Mouse (Mus musculus) heart, adult 2 months (tissue): Measurements from ENCODE around the gene Otud4. TPM values are rescaled to one million over a fixed set of nuclear protein-coding genes. Genes with fewer than 3 reads are reported as not detected.

Experiments used
- DNase-seq, 2 experiments: peaks; one replicate each; pipeline ENCODE4 v3.0.0; 2021
- H3K27ac ChIP-seq: fragments of 200-600 bp; 2 replicates; pipeline ENCODE4 v1.8.1; 2022
- H3K27me3 ChIP-seq: fragments of 200-500 bp; 2 replicates; pipeline ENCODE4 v1.6.1; 2012; ENCODE audit warnings: mild to moderate bottlenecking, low read length, inconsistent platforms, mixed read lengths; ENCODE audit not compliant: control insufficient read depth, insufficient read depth
- H3K36me3 ChIP-seq: fragments of 200-500 bp; 2 replicates; pipeline ENCODE4 v1.6.1; 2012; ENCODE audit warnings: low read length, inconsistent platforms; ENCODE audit not compliant: control insufficient read depth, insufficient read depth
- H3K4me1 ChIP-seq: fragments of 200-500 bp; 2 replicates; pipeline ENCODE4 v1.6.1; 2011; ENCODE audit warnings: low read length; ENCODE audit not compliant: control insufficient read depth, insufficient read depth
- H3K4me3 ChIP-seq: fragments of 200-600 bp; 2 replicates; pipeline ENCODE4 v1.8.1; 2022
- H3K79me2 ChIP-seq: fragments of 200-500 bp; replicated peaks from 2 replicates; pipeline ENCODE4 v1.6.1; 2012; ENCODE audit warnings: mild to moderate bottlenecking, inconsistent platforms, low read length, moderate library complexity, mixed read lengths; ENCODE audit not compliant: control insufficient read depth, insufficient read depth
- H3K9ac ChIP-seq: fragments of 200-500 bp; 2 replicates; pipeline ENCODE4 v1.6.1; 2012; ENCODE audit warnings: low read depth, mild to moderate bottlenecking, control low read depth, inconsistent platforms, low read length, mixed read lengths
- CTCF ChIP-seq: fragments of 200-600 bp; IDR thresholded peaks from 2 replicates; pipeline ENCODE4 v1.8.1; 2022; ENCODE audit warnings: antibody characterized with exemption, mild to moderate bottlenecking, moderate library complexity
- EP300 ChIP-seq: fragments of 200-500 bp; IDR thresholded peaks from 2 replicates; pipeline ENCODE4 v1.6.1; 2011; ENCODE audit warnings: low read depth, low read length, control low read depth; ENCODE audit not compliant: insufficient read depth
- POLR2A ChIP-seq: fragments of 200-500 bp; IDR thresholded peaks from 2 replicates; pipeline ENCODE4 v1.6.1; 2011; ENCODE audit warnings: mild to moderate bottlenecking, low read depth, low read length, control low read depth; ENCODE audit not compliant: insufficient read depth
- WGBS: fragments of 180-500 bp; shearing (Covaris S2); methylation state at CpG from one replicate; pipeline ENCODE4 v1.1.7; 2018; 5-methylcytosine and 5-hydroxymethylcytosine counted together
- intact Hi-C: fragments of 180-260 bp; cut with DNase I; formaldehyde crosslinking; loops from one replicate; pipeline ENCODE4 v1.15.1; 2025
- polyA plus RNA-seq: library from polyadenylated mRNA; depleted of rRNA; stranded (reverse); fragments of >200 nt; gene quantifications from 2 replicates; pipeline ENCODE4 v1.2.3, GENCODE M21; 2012
- total RNA-seq, 2 experiments: library from RNA; stranded (reverse); gene quantifications; 2 replicates each; pipeline ENCODE4 v1.2.3; 2021

Gene Otud4
- total and polyA plus RNA-seq, 3 experiments = 19.1 to 49.0 (median 43.9) TPM

- DNase-seq = no peak
- no peak overlapping the region for H3K4me3 ChIP-seq
- H3K79me2 ChIP-seq = no peaks in the 10 kb centered on the region
- intact Hi-C loops = no loop called here
- peaks cover 2% of the 10 kb centered on the region for H3K4me1 ChIP-seq
- no peaks in the 10 kb centered on the region for H3K27me3 ChIP-seq
- H3K36me3 ChIP-seq = no peaks in the 10 kb centered on the region
- no peak for TF ChIP-seq EP300
- TF ChIP-seq POLR2A = no peak
- TF ChIP-seq CTCF = no peak
- no peak overlapping the region for H3K27ac ChIP-seq
- no peak overlapping the region for H3K9ac ChIP-seq
These were observed 29.1 kb upstream of the Otud4 start for GRCm38 (mm10) chr8:79610268-79610667.

DNA sequence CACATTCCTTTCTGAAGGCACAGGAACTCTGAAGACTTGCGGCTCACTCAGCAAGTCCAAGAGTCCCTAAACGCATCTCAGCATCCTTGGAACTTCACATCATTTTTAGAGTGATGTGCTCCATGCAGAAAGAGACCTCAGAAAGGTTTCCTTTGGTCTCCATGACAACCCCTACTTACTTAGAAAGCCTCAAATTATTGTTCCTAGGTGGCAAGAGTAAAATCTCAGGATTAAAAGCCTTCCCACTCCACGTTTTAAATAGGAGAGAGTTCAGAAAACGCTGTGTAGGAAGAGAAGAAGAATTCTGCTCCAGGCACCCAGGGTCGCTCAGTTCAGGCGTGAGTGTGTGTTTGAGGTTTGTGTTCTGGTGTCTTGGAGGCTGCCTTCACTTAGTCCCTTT, 27.1 kb upstream of the Otud4 start:
- H3K36me3 ChIP-seq = no peaks in the 10 kb centered on the region
- intact Hi-C loops = no loop called here

GRCm38 (mm10) chr8:79612965-79613364, 26.5 kb upstream of the Otud4 start:
- Histone ChIP-seq H3K4me1 (peaks cover 2% of the 10 kb centered on the region), H3K36me3 (no peaks in the 10 kb centered on the region), H3K9ac (no peak overlapping the region), H3K27me3 (no peaks in the 10 kb centered on the region), H3K79me2 (no peaks in the 10 kb centered on the region), H3K27ac (no peak overlapping the region), H3K4me3 (no peak overlapping the region)
- intact Hi-C loops = no loop called here
- TF ChIP-seq POLR2A = no peak
- 0 out of 2 replicates have a peak, but pooled peaks have one; percentile 16 for TF ChIP-seq CTCF
- TF ChIP-seq EP300 = no peak
- peak in 1 of 2 experiments; percentile 26 for DNase-seq
- 2% methylated on average over 5 of the region's 5 CpGs for WGBS

More for the DNA sequence above, 27.1 kb upstream of the Otud4 start:
- Histone ChIP-seq H3K27ac (no peak overlapping the region), H3K79me2 (no peaks in the 10 kb centered on the region), H3K27me3 (no peaks in the 10 kb centered on the region), H3K9ac (no peak overlapping the region), H3K4me3 (no peak overlapping the region), H3K4me1 (peaks cover 2% of the 10 kb centered on the region)
- DNase-seq = no peak
- TF ChIP-seq EP300 (no peak), POLR2A (no peak), CTCF (no peak)
- 60% methylated on average over 6 of the region's 6 CpGs for WGBS

GRCm38 (mm10) chr8:79615741-79616350, 23.6 kb upstream of the Otud4 start:
- intact Hi-C loops = no loop called here
- no peaks in the 10 kb centered on the region for H3K27me3 ChIP-seq
- H3K9ac ChIP-seq = no peak overlapping the region
- peaks cover 8% of the 10 kb centered on the region for H3K4me1 ChIP-seq
- no peak overlapping the region for H3K4me3 ChIP-seq
- 84% methylated on average over 6 of the region's 6 CpGs for WGBS
- TF ChIP-seq POLR2A (no peak), EP300 (no peak), CTCF (no peak)
- no peak overlapping the region for H3K27ac ChIP-seq
- H3K79me2 ChIP-seq = no peaks in the 10 kb centered on the region
- H3K36me3 ChIP-seq = peaks cover 2% of the 10 kb centered on the region; the same call in 1 of the 2 replicates
- DNase-seq = no peak

DNA sequence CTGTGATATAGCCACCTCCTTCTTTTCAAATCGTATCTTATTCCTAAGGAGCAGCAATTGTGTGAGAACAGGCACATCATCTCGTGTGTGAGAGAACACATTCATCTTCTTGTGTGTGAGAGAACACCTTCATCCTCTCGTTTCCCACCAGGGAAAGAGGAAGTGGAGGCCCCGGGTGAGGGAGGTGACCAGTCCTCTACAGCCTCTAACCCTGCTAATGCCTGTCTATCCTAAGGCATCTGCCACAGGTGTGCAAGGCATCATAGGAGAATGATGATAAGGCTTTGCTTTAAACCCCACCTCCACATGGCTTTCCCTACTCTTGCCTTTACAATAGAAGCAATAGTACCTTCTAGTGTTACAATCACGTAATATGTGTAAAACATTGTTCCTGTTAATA, 20.5 kb upstream of the Otud4 start:
- TF ChIP-seq CTCF (no peak), POLR2A (no peak), EP300 (no peak)
- no peak overlapping the region for H3K27ac ChIP-seq
- H3K79me2 ChIP-seq = no peaks in the 10 kb centered on the region
- peaks cover 6% of the 10 kb centered on the region for H3K4me1 ChIP-seq
- H3K4me3 ChIP-seq = no peak overlapping the region
- DNase-seq = no peak
- intact Hi-C loops = no loop called here
- no peaks in the 10 kb centered on the region for H3K27me3 ChIP-seq
- WGBS = 44% methylated on average over 5 of the region's 5 CpGs
- no peak overlapping the region for H3K9ac ChIP-seq
- H3K36me3 ChIP-seq = peaks cover 2% of the 10 kb centered on the region; the same call in 1 of the 2 replicates

DNA sequence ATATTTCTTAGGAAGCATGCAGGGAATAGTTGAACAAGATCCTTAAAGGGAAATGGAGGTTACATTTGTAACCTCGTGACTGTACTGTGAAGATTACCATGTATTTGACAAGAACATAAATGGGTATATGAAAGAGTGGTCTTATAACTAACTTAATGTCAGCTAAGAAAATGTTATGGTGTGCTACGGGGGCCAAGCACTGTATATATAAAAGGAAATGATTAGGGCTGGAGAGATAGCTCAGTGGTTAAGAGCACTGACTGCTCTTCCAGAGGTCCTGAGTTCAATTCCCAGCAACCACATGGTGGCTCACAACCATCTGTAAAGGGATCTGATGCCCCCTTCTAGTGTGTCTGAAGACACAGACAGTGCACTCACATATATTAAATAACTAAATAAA, 20.1 kb upstream of the Otud4 start:
- WGBS = 56% methylated on average over 2 of the region's 2 CpGs
- DNase-seq = no peak
- Histone ChIP-seq H3K9ac (no peak overlapping the region), H3K27me3 (no peaks in the 10 kb centered on the region), H3K27ac (no peak overlapping the region), H3K79me2 (no peaks in the 10 kb centered on the region), H3K4me3 (no peak overlapping the region), H3K36me3 (peaks cover 2% of the 10 kb centered on the region; the same call in 1 of the 2 replicates), H3K4me1 (peaks cover 6% of the 10 kb centered on the region)
- intact Hi-C loops = no loop called here
- TF ChIP-seq POLR2A (no peak), CTCF (no peak), EP300 (no peak)
